Mouse (Mus musculus) 3134 (cell line): ENCODE measurements around the gene Lrrc8e.
"Not testable (repeated sequence)": the region's sequence is repeated elsewhere in the genome, so short reads cannot be mapped to it uniquely, and the experiment has no call there.

Source experiments
- DNase-seq: peaks from one replicate; pipeline ENCODE4 v3.0.0-alpha.2; 2011; ENCODE audit warnings: low spot score; ENCODE audit not compliant: insufficient read length; ENCODE audit errors: extremely low read depth

Gene Lrrc8e

GRCm38 (mm10) chr8:4255471-4255870 lies 28.8 kb downstream of the Lrrc8e start:
- DNase-seq = not testable (repeated sequence)

DNA sequence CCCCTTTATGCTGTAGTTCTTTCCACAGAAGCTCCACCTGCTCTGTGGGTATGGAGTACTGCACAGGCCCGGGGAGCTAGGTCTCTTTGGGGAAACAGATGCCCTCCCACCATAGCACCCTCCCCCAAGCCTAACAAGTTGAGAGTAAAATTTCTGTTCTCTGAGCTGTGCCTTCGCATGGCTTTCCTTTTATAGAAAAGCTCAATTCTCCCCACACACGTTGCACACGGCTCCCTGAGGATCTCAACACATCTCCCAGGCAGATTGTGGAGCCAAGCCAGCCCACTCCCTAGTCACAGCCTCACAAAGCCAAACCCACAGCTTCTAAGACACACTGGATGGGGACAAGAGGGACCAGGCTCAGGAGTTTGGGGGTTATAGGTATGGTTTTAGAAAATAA lies 30.3 kb downstream of the Lrrc8e start:
- no peak for DNase-seq

DNA sequence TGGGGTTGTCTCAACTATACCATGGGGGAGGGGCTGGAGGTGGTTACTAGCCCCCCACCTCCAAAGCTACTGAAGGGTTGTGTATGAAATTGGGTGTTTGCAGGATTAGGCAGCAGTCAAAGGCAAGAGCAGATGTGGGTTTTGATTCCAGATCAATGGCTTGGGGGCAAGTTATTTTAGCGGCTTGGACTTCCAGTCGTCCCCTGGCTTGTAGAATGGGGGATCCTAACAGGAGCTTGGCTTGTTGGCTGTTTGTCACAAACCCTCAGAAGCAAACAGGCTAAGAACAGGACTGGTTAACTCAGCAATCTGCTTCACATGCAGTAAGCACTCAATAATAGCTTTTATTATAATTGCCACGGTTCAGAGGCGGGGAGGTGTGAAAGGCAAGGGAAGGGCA lies 30.7 kb downstream of the Lrrc8e start:
- no peak for DNase-seq

GRCm38 (mm10) chr8:4258233-4258632 lies 31.6 kb downstream of the Lrrc8e start:
- peak; percentile 70 for DNase-seq

DNA sequence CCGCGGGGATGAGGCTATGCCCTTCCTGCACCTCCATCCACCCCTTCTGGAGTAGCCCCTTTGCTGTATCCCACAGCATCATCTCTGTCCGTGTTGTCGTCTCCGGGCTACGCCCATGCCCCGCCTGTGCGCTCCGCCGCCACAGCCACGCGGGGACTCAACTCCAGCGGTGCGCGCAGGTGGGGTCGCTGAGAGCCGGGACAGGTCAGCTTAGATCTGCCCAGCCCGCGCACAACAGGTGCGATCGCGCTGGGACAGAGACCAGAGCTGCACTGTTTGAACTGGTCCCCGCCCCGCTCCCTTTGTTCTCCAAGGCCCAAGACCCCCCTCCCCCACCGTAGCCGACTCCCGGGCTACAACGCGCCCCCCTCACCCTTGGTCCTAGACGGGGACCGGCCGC lies 32.1 kb downstream of the Lrrc8e start:
- DNase-seq = no peak

- DNase-seq = peak; percentile 90
These were observed 32.6 kb downstream of the Lrrc8e start, which contains the start of gene Ctxn1 for GRCm38 (mm10) chr8:4259125-4259804. Ctxn1 (minus strand) TSS chr8:4259274.

- DNase-seq = no peak
These were observed 33.2 kb downstream of the Lrrc8e start for GRCm38 (mm10) chr8:4259805-4260170.

DNA sequence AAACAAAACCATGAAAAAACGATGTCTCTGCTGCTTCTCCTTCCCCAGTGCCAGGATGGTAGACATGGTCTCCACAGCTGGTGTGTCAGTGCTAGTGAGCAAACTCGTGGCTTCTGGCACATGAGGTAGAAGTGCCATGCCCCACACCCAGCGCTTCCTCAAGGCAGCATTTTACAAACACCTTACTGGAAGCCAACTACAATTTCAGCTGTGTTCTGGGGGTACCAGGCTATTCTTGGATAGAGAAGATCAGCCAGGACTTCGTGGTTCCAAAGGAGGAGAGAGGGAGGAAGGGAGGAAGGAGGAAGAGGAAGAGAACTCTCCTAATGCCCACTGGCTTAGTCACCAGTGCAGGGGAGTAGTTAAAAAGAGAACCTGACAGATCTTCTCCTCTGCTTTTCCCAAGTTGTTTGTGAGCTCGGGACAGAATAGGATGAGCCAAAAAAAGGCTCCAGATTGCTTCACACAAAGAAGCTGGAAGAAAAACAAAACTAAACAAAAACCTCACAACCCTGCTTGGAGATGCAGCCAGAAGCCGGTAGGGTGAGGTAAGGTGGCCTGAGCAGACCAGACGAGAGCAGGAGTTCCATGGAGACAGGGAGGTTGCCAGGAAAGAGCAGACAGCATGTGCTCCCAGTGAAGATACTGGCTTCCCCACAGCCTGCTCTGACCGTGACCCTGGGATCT lies 36.6 kb downstream of the Lrrc8e start:
- no peak for DNase-seq

DNA sequence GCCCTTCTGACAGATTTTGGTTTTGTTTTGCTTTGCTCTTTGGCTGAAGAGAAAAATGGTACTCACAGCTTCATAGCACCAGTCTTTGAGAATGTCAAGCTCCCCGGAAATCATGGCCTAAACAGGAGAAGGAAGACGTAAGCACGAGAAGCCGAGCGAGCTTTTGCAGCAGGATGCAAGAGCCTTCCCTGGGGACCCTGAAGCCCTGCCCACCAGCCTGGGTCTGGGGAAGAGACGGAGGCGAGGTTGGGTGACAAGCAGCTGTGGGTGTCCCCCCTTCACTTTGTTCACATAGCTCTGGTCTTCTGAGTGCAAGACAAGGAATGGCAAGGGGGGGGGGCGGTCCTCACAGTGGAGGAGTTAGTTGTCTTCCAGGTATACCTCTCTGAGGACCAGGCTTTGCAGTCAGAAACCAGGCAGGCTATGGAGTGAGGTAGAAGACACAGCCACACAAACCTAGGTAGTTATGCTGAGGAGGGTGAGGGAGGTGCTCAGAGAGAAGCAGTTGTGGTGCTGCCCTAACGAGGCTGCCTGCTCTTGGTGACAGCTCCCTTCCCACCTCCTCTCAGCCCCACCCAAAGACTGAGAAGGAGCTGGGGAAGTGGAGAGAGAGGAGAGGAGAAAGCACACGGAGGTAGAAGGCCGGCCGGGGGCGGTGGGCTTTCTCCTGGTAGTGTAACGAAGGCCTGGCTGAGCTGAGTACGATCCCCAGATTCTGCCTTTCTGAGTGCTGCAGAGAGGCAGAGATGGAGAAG lies 38.7 kb downstream of the Lrrc8e start:
- no peak for DNase-seq

- no peak for DNase-seq
These were observed 41.0 kb downstream of the Lrrc8e start for GRCm38 (mm10) chr8:4267627-4268026.

DNA sequence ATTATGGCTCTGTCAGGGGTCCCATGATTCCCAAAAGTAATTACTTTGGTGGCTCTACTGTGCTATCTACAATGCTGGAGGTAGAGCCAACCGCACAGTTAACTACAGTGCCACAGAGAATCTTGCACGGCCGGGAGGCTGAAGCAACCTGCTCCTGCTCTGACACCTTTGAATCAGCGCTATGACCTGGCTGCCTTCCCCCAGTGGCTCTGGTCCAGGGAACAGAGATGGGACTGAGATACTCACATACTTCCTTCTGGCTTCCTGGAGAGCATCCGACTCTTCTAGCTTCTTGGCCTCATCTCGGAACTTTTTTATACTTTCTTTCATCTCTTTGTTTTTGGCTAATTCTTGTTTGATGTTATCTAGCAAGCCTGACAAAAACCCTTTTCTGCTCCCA lies 43.0 kb downstream of the Lrrc8e start:
- DNase-seq = no peak

DNA sequence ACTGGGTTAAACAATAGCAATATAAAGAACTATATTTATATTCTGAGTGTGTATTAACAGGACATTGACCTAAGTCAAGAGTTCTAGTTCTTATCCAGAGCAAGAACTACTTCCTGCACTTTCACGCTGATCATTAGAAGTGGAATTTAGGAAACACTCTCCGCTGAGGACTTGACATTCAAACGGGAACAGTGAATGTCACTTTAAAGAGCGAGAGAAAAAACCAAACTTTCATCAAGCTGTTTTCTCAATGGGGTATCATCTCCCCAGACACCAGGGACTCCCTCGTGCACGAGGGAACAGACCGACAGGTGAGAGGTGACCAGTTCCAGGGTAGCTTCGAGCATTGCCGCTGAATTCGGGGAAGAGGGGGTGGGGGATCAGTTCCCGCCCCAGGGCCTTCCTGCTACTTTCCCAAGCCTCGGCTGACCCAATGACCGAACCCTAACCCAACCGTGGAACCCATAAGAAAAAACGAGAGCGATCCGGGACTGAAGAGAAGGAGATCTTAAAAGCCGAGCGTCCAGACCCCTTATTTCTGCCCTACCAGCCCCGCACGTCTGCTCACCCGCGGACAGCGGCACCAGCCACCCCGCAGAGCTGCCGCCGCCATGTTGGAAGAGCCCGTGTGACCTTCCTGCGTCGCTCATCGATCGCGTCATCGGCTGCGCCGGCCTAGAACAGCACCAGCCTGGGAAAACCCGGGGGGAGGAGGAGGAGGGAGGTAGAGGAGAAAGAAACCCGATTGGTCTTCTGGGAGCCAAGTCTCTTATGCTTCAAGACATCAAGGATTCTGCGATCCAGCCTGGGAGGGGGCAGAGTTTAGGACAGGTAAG lies 48.9 kb downstream of the Lrrc8e start, which contains the start of gene Timm44:
TSS of gene Timm44 (minus strand) at position 639 of the 836 bp plus-strand sequence.
- DNase-seq = peak; percentile 96

DNA sequence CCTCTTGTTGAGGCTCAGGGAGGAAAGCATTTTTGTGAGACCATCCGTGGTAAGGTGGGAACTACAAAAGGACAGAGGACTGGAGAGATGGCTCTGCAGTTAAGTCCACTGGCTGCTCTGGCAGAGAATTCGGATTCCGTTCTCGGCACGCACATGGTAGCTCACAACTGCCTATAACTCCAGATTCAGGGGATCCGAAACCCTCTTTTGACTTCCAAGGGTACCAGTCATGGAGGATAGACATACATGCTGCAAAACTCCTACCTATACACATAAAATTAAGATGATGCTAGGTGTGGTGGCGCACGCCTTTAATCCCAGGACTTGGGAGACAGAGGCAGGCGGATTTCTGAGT lies 49.5 kb downstream of the Lrrc8e start:
- DNase-seq = no peak
